Mouse (Mus musculus): ENCODE data around the gene Mfsd9. TPM values are rescaled to one million over a fixed set of nuclear protein-coding genes. Genes with fewer than 3 reads are reported as not detected.

Gene Mfsd9
- polyA plus RNA-seq, 1 experiment: 2.9 TPM

DNA sequence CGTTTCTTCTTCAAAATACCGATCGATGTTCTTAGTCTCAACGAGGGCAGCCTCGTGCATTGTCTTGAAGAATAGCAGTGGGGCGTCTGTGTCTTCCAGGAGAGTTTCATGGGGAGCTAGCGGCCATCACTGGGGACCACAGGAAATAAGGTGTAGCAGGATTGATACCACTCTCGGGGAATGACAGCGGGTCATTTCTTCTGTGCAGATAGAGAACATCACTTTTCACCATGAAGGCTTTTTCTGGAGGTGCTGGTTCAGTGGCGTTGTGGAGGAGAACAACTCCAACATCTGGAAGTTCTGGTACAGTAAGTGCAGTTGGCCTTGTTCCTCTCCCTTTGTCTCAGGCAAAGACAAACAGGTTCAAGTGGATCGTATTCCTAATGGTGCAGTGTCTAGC is 15.4 kb upstream of the Mfsd9 start:
- TF ChIP-seq POLR2A (IDR thresholded peaks at IDR 0.05; ENCODE audit: extremely low read depth, insufficient read depth, low read length): no peak
- TF ChIP-seq CTCF (IDR thresholded peaks at IDR 0.05; ENCODE audit: extremely low read depth, insufficient read depth, low read length): no peak
- Histone ChIP-seq H3K4me3 (ENCODE audit: insufficient read depth, low read length) (no peak overlapping the region), H3K27ac (ENCODE audit: insufficient read depth, low read length) (no peak overlapping the region), H3K4me1 (ENCODE audit: control insufficient read depth, insufficient read depth, low read length) (no peaks in the 10 kb centered on the region)

- TF ChIP-seq CTCF (IDR thresholded peaks at IDR 0.05; ENCODE audit: extremely low read depth, insufficient read depth, low read length) (no peak), POLR2A (IDR thresholded peaks at IDR 0.05; ENCODE audit: extremely low read depth, insufficient read depth, low read length) (no peak)
Observed at GRCm38 (mm10) chr1:40805351-40805750, 14.9 kb upstream of the Mfsd9 start, which contains the start of gene Tmem182. TSS of gene Tmem182 (plus strand) at chr1:40805601.

GRCm38 (mm10) chr1:40804118-40804517 is 13.6 kb upstream of the Mfsd9 start:
- TF ChIP-seq POLR2A (IDR thresholded peaks at IDR 0.05; ENCODE audit: extremely low read depth, insufficient read depth, low read length): no peak
- no peak for TF ChIP-seq CTCF (IDR thresholded peaks at IDR 0.05; ENCODE audit: extremely low read depth, insufficient read depth, low read length)
- no peak overlapping the region for H3K4me3 ChIP-seq (ENCODE audit: insufficient read depth, low read length)
- H3K27ac ChIP-seq (ENCODE audit: insufficient read depth, low read length): no peak overlapping the region
- H3K4me1 ChIP-seq (ENCODE audit: control insufficient read depth, insufficient read depth, low read length): no peaks in the 10 kb centered on the region

More at GRCm38 (mm10) chr1:40805351-40805750, 14.9 kb upstream of the Mfsd9 start, which contains the start of gene Tmem182:
- Histone ChIP-seq H3K4me3 (ENCODE audit: insufficient read depth, low read length) (no peak within 1 kb of the TSS), H3K27ac (ENCODE audit: insufficient read depth, low read length) (no peak within 1 kb of the TSS), H3K4me1 (ENCODE audit: control insufficient read depth, insufficient read depth, low read length) (no peaks in the 10 kb centered on the region)

- Histone ChIP-seq H3K27ac (ENCODE audit: insufficient read depth, low read length) (no peak overlapping the region), H3K4me1 (ENCODE audit: control insufficient read depth, insufficient read depth, low read length) (no peaks in the 10 kb centered on the region), H3K4me3 (ENCODE audit: insufficient read depth, low read length) (no peak overlapping the region)
- TF ChIP-seq CTCF (IDR thresholded peaks at IDR 0.05; ENCODE audit: extremely low read depth, insufficient read depth, low read length): peak; percentile 58; the same call in 1 of the 2 replicates
- no peak for TF ChIP-seq POLR2A (IDR thresholded peaks at IDR 0.05; ENCODE audit: extremely low read depth, insufficient read depth, low read length)
Observed at GRCm38 (mm10) chr1:40802759-40803158, 12.3 kb upstream of the Mfsd9 start.

GRCm38 (mm10) chr1:40800908-40801307 is 10.4 kb upstream of the Mfsd9 start:
- Histone ChIP-seq H3K4me3 (ENCODE audit: insufficient read depth, low read length) (no peak overlapping the region), H3K27ac (ENCODE audit: insufficient read depth, low read length) (no peak overlapping the region), H3K4me1 (ENCODE audit: control insufficient read depth, insufficient read depth, low read length) (no peaks in the 10 kb centered on the region)
- TF ChIP-seq CTCF (IDR thresholded peaks at IDR 0.05; ENCODE audit: extremely low read depth, insufficient read depth, low read length): no peak
- TF ChIP-seq POLR2A (IDR thresholded peaks at IDR 0.05; ENCODE audit: extremely low read depth, insufficient read depth, low read length): no peak

DNA sequence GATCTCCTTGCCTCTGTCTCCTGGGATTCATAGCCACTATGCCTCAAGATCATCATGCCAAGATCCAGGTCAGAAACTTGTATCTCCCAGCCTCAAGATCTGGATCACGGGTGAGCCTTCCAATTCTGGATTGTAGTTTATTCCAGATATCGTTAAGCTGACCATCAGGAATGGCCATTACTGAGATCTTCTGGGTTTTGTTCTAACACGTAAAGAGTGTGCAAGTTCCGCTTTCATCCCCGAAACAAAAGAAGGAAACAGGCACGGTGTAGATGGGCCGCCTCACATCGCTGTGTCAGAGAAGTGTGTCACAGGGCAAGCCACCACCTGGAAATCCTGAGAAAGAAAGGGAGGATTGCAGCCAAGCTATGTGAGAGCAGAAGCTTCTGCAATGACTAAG is 8.6 kb upstream of the Mfsd9 start:
- Histone ChIP-seq H3K27ac (ENCODE audit: insufficient read depth, low read length) (no peak overlapping the region), H3K4me3 (ENCODE audit: insufficient read depth, low read length) (no peak overlapping the region), H3K4me1 (ENCODE audit: control insufficient read depth, insufficient read depth, low read length) (no peaks in the 10 kb centered on the region)
- no peak for TF ChIP-seq POLR2A (IDR thresholded peaks at IDR 0.05; ENCODE audit: extremely low read depth, insufficient read depth, low read length)
- TF ChIP-seq CTCF (IDR thresholded peaks at IDR 0.05; ENCODE audit: extremely low read depth, insufficient read depth, low read length): no peak

GRCm38 (mm10) chr1:40797348-40797747 is 6.9 kb upstream of the Mfsd9 start:
- no peaks in the 10 kb centered on the region for H3K4me1 ChIP-seq (ENCODE audit: control insufficient read depth, insufficient read depth, low read length)
- H3K4me3 ChIP-seq (ENCODE audit: insufficient read depth, low read length): no peak overlapping the region
- TF ChIP-seq CTCF (IDR thresholded peaks at IDR 0.05; ENCODE audit: extremely low read depth, insufficient read depth, low read length) (peak; percentile 77), POLR2A (IDR thresholded peaks at IDR 0.05; ENCODE audit: extremely low read depth, insufficient read depth, low read length) (no peak)
- H3K27ac ChIP-seq (ENCODE audit: insufficient read depth, low read length): no peak overlapping the region

DNA sequence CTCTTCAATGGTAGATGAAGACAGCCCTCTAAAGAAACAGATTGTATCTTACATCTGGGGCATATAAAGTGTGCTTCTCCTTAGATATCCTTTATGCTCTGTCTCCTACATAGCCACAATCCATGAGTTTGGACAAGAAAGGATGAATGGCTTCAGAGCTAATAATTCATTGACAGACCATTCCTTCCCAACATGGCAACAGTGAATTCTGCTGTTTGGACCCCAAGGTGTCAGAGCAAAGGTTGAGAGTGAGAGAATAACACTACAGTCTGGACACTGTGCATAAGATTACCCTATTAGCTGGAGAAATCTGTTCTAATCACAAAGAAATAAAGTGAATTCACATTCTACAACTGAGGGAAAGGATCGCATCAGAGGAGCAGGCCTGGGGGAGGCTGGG is 5.0 kb upstream of the Mfsd9 start:
- TF ChIP-seq CTCF (IDR thresholded peaks at IDR 0.05; ENCODE audit: extremely low read depth, insufficient read depth, low read length) (no peak), POLR2A (IDR thresholded peaks at IDR 0.05; ENCODE audit: extremely low read depth, insufficient read depth, low read length) (no peak)
- Histone ChIP-seq H3K4me1 (ENCODE audit: control insufficient read depth, insufficient read depth, low read length) (no peaks in the 10 kb centered on the region; the same call in 1 of the 2 replicates), H3K27ac (ENCODE audit: insufficient read depth, low read length) (no peak overlapping the region), H3K4me3 (ENCODE audit: insufficient read depth, low read length) (no peak overlapping the region)

DNA sequence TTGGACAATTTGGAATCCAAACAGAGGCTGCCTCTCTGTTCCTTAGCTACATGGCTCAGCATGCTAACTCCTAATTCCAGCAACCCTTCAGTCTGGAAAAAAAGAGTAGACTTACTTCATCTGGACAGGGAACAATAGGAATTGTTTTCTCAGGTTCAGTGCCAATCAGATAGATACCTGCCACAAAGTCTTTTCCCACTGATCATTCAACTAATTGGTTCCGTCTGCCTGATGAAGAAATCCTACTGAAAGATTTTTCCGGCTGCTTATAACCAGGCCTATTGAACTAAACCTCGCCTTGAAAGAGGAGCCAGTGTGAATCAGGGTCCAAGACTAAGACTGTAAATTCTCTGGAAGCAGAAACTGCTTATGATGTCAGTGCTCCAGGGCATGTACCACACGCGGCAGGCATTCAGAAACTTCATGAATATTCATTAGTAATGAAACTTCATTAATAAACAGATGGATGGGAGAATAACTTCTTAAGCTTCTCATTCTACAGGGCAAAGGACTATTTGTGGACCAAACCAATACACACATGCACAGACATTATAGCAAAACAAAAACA is 737 bp downstream of the Mfsd9 start:
- no peak overlapping the region for H3K27ac ChIP-seq (ENCODE audit: insufficient read depth, low read length)
- H3K4me1 ChIP-seq (ENCODE audit: control insufficient read depth, insufficient read depth, low read length): no peaks in the 10 kb centered on the region; the same call in 1 of the 2 replicates
- H3K4me3 ChIP-seq (ENCODE audit: insufficient read depth, low read length): peak overlapping the region; percentile 86
- TF ChIP-seq CTCF (IDR thresholded peaks at IDR 0.05; ENCODE audit: extremely low read depth, insufficient read depth, low read length) (no peak), POLR2A (IDR thresholded peaks at IDR 0.05; ENCODE audit: extremely low read depth, insufficient read depth, low read length) (no peak)

DNA sequence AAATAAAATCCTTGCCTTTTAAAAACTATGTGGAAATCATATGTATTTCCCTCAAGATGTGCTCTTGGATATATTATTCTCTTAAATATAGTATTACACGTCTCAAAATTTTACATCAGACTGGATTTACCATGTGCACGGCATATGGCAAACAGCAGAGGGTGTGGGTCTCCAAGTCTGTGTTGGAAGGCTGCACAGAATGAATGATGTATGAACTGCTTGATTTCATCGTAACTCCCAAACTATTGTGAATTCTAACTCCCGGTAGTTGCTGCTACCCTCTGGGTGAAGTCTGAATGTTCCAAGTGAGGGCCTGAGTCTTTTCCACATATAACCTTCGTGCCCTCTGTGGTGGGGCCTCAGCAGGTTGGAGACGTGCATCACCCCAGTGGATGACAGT is 1.5 kb downstream of the Mfsd9 start:
- Histone ChIP-seq H3K4me3 (ENCODE audit: insufficient read depth, low read length) (no peak overlapping the region), H3K4me1 (ENCODE audit: control insufficient read depth, insufficient read depth, low read length) (no peaks in the 10 kb centered on the region; the same call in 1 of the 2 replicates), H3K27ac (ENCODE audit: insufficient read depth, low read length) (no peak overlapping the region)
- no peak for TF ChIP-seq CTCF (IDR thresholded peaks at IDR 0.05; ENCODE audit: extremely low read depth, insufficient read depth, low read length)
- TF ChIP-seq POLR2A (IDR thresholded peaks at IDR 0.05; ENCODE audit: extremely low read depth, insufficient read depth, low read length): no peak

Data from cortical plate, adult 2 months (tissue).